Mouse (Mus musculus) gastrocnemius, postnatal 36 days (tissue): Measurements from ENCODE around the gene Stra8. TPM values are rescaled to one million over a fixed set of nuclear protein-coding genes. Genes with fewer than 3 reads are reported as not detected.

Experiments
- DNase-seq, 2 experiments: peaks; one replicate each; pipeline ENCODE4 v3.0.0; 2022
- intact Hi-C: fragments of 180-260 bp; cut with DNase I; formaldehyde crosslinking; loops from one replicate; pipeline ENCODE4 v1.15.1; 2025
- long read RNA-seq, 2 experiments: library from polyadenylated mRNA; stranded (forward); transcript quantifications; one replicate each; pipeline ENCODE4 v2.0.0; 2021
- total RNA-seq, 2 experiments: library from RNA; stranded (reverse); gene quantifications; 2 replicates each; pipeline ENCODE4 v1.2.3; 2021

Stra8 gene
- not detected for total RNA-seq
- long read RNA-seq, experiment 1, result 0 reads
- long read RNA-seq, experiment 2, result 0 reads

- DNase-seq, result no peak
- intact Hi-C loops, result loop anchor here (5.0 to 10.0 kb wide), 2 partner anchors 38 to 415 kb away; no protein-coding TSS in a partner anchor
Measured at GRCm38 (mm10) chr6:34919956-34920355, at the start of gene Stra8. Gene Stra8 (plus strand): TSS chr6:34920163.

- intact Hi-C loops, result no loop called here
- DNase-seq, result no peak
Measured at GRCm38 (mm10) chr6:34870724-34871123, 49.2 kb upstream of the Stra8 start.

GRCm38 (mm10) chr6:34871929-34872328, 48.0 kb upstream of the Stra8 start:
- intact Hi-C loops, result no loop called here
- no peak for DNase-seq

- intact Hi-C loops, result no loop called here
- DNase-seq, result no peak
Measured at GRCm38 (mm10) chr6:34872871-34873270, 47.1 kb upstream of the Stra8 start.

GRCm38 (mm10) chr6:34874101-34874921, 45.7 kb upstream of the Stra8 start:
- intact Hi-C loops, result no loop called here

GRCm38 (mm10) chr6:34875268-34875761, 44.6 kb upstream of the Stra8 start:
- intact Hi-C loops, result no loop called here
- peak in 1 of 2 experiments; percentile 36 for DNase-seq

More at GRCm38 (mm10) chr6:34874101-34874921, 45.7 kb upstream of the Stra8 start:
- DNase-seq, result peak; percentile 58 to 74

- no peak for DNase-seq
- intact Hi-C loops, result loop anchor here (2.0 kb wide), 1 partner anchor 95 kb away; the partner anchor contains the start of gene Agbl3
Measured at GRCm38 (mm10) chr6:34875966-34876834, 43.8 kb upstream of the Stra8 start.

GRCm38 (mm10) chr6:34876835-34877156, 43.2 kb upstream of the Stra8 start:
- peak in 1 of 2 experiments; percentile 13 for DNase-seq
- intact Hi-C loops, result loop anchor here (2.0 kb wide), 1 partner anchor 96 kb away; the partner anchor contains the start of gene Agbl3

GRCm38 (mm10) chr6:34877509-34878321, 42.2 kb upstream of the Stra8 start, which contains the start of gene Cyren:
Gene Cyren (minus strand): TSS chr6:34878060.
- intact Hi-C loops, result loop anchor here (2.0 kb wide), 1 partner anchor 97 kb away; the partner anchor contains the start of gene Agbl3

GRCm38 (mm10) chr6:34879101-34879740, 40.7 kb upstream of the Stra8 start:
- intact Hi-C loops, result no loop called here

More at GRCm38 (mm10) chr6:34877509-34878321, 42.2 kb upstream of the Stra8 start, which contains the start of gene Cyren:
- peak; percentile 87 to 90 for DNase-seq

GRCm38 (mm10) chr6:34879911-34880475, 40.0 kb upstream of the Stra8 start:
- DNase-seq, result peak in 1 of 2 experiments; percentile 21
- intact Hi-C loops, result loop anchor here (5.0 kb wide), 1 partner anchor 42 kb away; the partner anchor contains the start of gene Stra8

More at GRCm38 (mm10) chr6:34879101-34879740, 40.7 kb upstream of the Stra8 start:
- DNase-seq, result peak in 1 of 2 experiments; percentile 12

- DNase-seq, result no peak
- intact Hi-C loops, result loop anchor here (5.0 kb wide), 1 partner anchor 38 kb away; the partner anchor contains the start of gene Stra8
Measured at GRCm38 (mm10) chr6:34884724-34885123, 35.2 kb upstream of the Stra8 start.

- intact Hi-C loops, result no loop called here
- no peak for DNase-seq
Measured at GRCm38 (mm10) chr6:34887131-34887850, 32.7 kb upstream of the Stra8 start.

- intact Hi-C loops, result no loop called here
- DNase-seq, result no peak
Measured at GRCm38 (mm10) chr6:34889185-34889584, 30.8 kb upstream of the Stra8 start.

- DNase-seq, result no peak
- intact Hi-C loops, result no loop called here
Measured at GRCm38 (mm10) chr6:34895569-34895968, 24.4 kb upstream of the Stra8 start.

- DNase-seq, result no peak
- intact Hi-C loops, result no loop called here
Measured at GRCm38 (mm10) chr6:34896168-34896780, 23.7 kb upstream of the Stra8 start.

- intact Hi-C loops, result no loop called here
- no peak for DNase-seq
Measured at GRCm38 (mm10) chr6:34899127-34899526, 20.8 kb upstream of the Stra8 start.

GRCm38 (mm10) chr6:34900990-34901389, 19.0 kb upstream of the Stra8 start:
- DNase-seq, result no peak
- intact Hi-C loops, result no loop called here
